ENCODE assay signal across 8 mouse cellular contexts in the genomic region with DNA sequence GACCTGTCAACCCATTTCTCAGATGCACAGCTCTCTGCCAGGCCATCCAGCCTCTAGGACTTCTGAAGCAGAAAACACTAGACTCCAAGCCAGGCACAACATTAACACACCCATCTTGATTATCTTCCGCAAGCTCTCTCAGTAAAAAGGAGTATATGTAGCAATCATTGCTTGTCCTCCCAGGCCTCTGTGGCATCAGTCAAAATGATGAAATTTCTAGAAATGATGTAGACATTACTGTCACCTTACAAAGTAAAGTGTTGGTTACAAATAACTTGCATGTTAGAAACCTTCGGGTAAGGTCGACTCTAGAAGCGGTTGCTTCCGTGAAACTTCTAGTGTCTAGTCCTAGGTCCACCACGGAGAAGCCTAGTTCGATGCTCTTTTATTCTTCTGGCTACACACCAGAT. TPM values are rescaled to one million over a fixed set of nuclear protein-coding genes. Genes with fewer than 3 reads are reported as not detected.
DNase-seq lines count a peak whose midpoint lies in the region; ATAC-seq and TF ChIP-seq lines count a peak whose summit lies in the region.

No protein-coding gene starts in this region.

- dilution Hi-C loops in CH12.LX (cut with MboI; ENCODE audit: extremely low pct_ligation_motif_present, extremely low pct_unique_long_range_greater_than_20kb, low sequenced_read_pairs): no loop called here

- 29% methylated on average over 7 of the region's 7 CpGs for WGBS in forebrain, embryonic 15.5 days
- 7% methylated on average over 7 of the region's 7 CpGs for WGBS in liver, embryonic 16.5 days (ENCODE audit: insufficient replicate concordance)

- TF ChIP-seq POLR2A in CH12.LX (IDR thresholded peaks at IDR 0.05; ENCODE audit: low read depth, low read length): no peak

- intact Hi-C loops in gastrocnemius, adult 2 months (cut with DNase I): loop anchor here (5.0 kb wide), 2 partner anchors 42 to 57 kb away; a partner anchor contains a TSS

- H3K4me1 ChIP-seq in CH12.LX (ENCODE audit: control insufficient read depth in 1 of 2, insufficient read depth in 2 of 2): peaks cover 8 to 53% of the 10 kb centered on the region in 2 experiments
- peaks cover 43% of the 10 kb centered on the region for H3K4me1 ChIP-seq in forebrain, embryonic 15.5 days
- H3K4me1 ChIP-seq in liver, embryonic 16.5 days (ENCODE audit: control insufficient read depth, low read depth, low read length): peaks cover 21% of the 10 kb centered on the region

- DNase-seq in gastrocnemius, adult 2 months: no peak
- no peak for DNase-seq in gastrocnemius, postnatal 10 days
- DNase-seq in CH12.LX (ENCODE audit: extremely low read depth): no peak
- no peak for DNase-seq in right cerebral cortex, postnatal 4 days
- DNase-seq in urinary bladder, adult 2 months (ENCODE audit: low spot score): no peak

- TF ChIP-seq RAD21 in CH12.LX (IDR thresholded peaks at IDR 0.05; ENCODE audit: low read depth, low read length): no peak

- TF ChIP-seq CTCF in gastrocnemius, adult 2 months (IDR thresholded peaks at IDR 0.05): no peak
- no peak for TF ChIP-seq CTCF in CH12.LX (conservative IDR thresholded peaks at IDR 0.05 in 1 of 2, IDR thresholded peaks at IDR 0.05 in 1 of 2; ENCODE audit: low read depth in 2 of 2, low read length in 2 of 2)

- H3K9ac ChIP-seq in CH12.LX (ENCODE audit: insufficient read depth, low read depth): peak overlapping the region; percentile 95
- H3K9ac ChIP-seq in forebrain, embryonic 15.5 days (replicated peaks): peak overlapping the region; percentile 84
- H3K9ac ChIP-seq in liver, embryonic 16.5 days (ENCODE audit: low read depth, low read length): peak overlapping the region; percentile 95

- ATAC-seq in forebrain, embryonic 15.5 days (replicated peaks): no peak
- ATAC-seq in liver, embryonic 16.5 days (ENCODE audit: low read depth): no peak
- ATAC-seq in frontal cortex, adult (ENCODE audit: low TSS enrichment): no peak

- H3K4me2 ChIP-seq in CH12.LX (ENCODE audit: insufficient read depth, low read depth, poor library complexity, severe bottlenecking): peak overlapping the region; percentile 94
- H3K4me2 ChIP-seq in forebrain, embryonic 15.5 days (replicated peaks): peak overlapping the region; percentile 64
- H3K4me2 ChIP-seq in liver, embryonic 16.5 days (ENCODE audit: low read depth, low read length): peak overlapping the region; percentile 93

- peaks cover 24 to 50% of the 10 kb centered on the region in 2 experiments for H3K36me3 ChIP-seq in CH12.LX (replicated peaks in 1 of 2; ENCODE audit: control insufficient read depth in 1 of 2, insufficient read depth in 1 of 2, low read length in 1 of 2)
- peaks cover 23% of the 10 kb centered on the region for H3K36me3 ChIP-seq in forebrain, embryonic 15.5 days
- H3K36me3 ChIP-seq in liver, embryonic 16.5 days (ENCODE audit: control insufficient read depth, insufficient read depth): peaks cover 17% of the 10 kb centered on the region

- H3K9me3 ChIP-seq in CH12.LX (replicated peaks; ENCODE audit: low read length): no peaks in the 10 kb centered on the region
- no peaks in the 10 kb centered on the region for H3K9me3 ChIP-seq in forebrain, embryonic 15.5 days
- H3K9me3 ChIP-seq in liver, embryonic 16.5 days (replicated peaks; ENCODE audit: control insufficient read depth, low read length): no peaks in the 10 kb centered on the region

- peak overlapping the region; percentile 94 for H3K4me3 ChIP-seq in gastrocnemius, adult 2 months
- peak overlapping the region; percentile 93 to 97 (median 93) for H3K4me3 ChIP-seq in CH12.LX (replicated peaks in 1 of 3; ENCODE audit: low read depth in 2 of 3, low read length in 2 of 3, poor library complexity in 1 of 3)
- H3K4me3 ChIP-seq in forebrain, embryonic 15.5 days: peak overlapping the region; percentile 78
- peak overlapping the region; percentile 97 for H3K4me3 ChIP-seq in liver, embryonic 16.5 days (ENCODE audit: low read depth, low read length)

- in situ Hi-C loops in CH12.LX (cut with MboI; ENCODE audit: low pct_ligation_motif_present, low pct_unique_long_range_greater_than_20kb, low sequenced_read_pairs): no loop called here

- H3K79me2 ChIP-seq in CH12.LX (replicated peaks; ENCODE audit: control insufficient read depth, extremely low read depth, insufficient read depth, poor library complexity, severe bottlenecking): peaks cover 74% of the 10 kb centered on the region

- H3K27ac ChIP-seq in gastrocnemius, adult 2 months: peak overlapping the region; percentile 98
- no peak overlapping the region for H3K27ac ChIP-seq in CH12.LX (ENCODE audit: insufficient read depth, low read depth)
- H3K27ac ChIP-seq in forebrain, embryonic 15.5 days (replicated peaks): peak overlapping the region; percentile 98
- peak overlapping the region; percentile 100 for H3K27ac ChIP-seq in liver, embryonic 16.5 days (ENCODE audit: low read length)

- TF ChIP-seq EP300 in CH12.LX (IDR thresholded peaks at IDR 0.05; ENCODE audit: low read length): 0 out of 2 replicates have a peak, but pooled peaks have one; percentile 27

- H3K27me3 ChIP-seq in CH12.LX (replicated peaks): no peaks in the 10 kb centered on the region
- no peaks in the 10 kb centered on the region for H3K27me3 ChIP-seq in forebrain, embryonic 15.5 days
- H3K27me3 ChIP-seq in liver, embryonic 16.5 days (ENCODE audit: control insufficient read depth, insufficient read depth, low read depth, low read length): no peaks in the 10 kb centered on the region

TF ChIP-seq in CH12.LX, 34 proteins besides CTCF, POLR2A, EP300 and RAD21:
- TF ChIP-seq MXI1 (IDR thresholded peaks at IDR 0.05; ENCODE audit: low read depth, low read length) (peak; percentile 9; the same call in 1 of the 2 replicates), MAX (IDR thresholded peaks at IDR 0.05; ENCODE audit: low read length) (0 out of 2 replicates have a peak, but pooled peaks have one; percentile 39), BHLHE40 (IDR thresholded peaks at IDR 0.05; ENCODE audit: low read depth, low read length) (no peak), ELF1 (IDR thresholded peaks at IDR 0.05; ENCODE audit: low read depth, low read length) (0 out of 2 replicates have a peak, but pooled peaks have one; percentile 12), UBTF (IDR thresholded peaks at IDR 0.05; ENCODE audit: low read depth, low read length) (0 out of 2 replicates have a peak, but pooled peaks have one; percentile 32), SIN3A (IDR thresholded peaks at IDR 0.05; ENCODE audit: low read length) (0 out of 2 replicates have a peak, but pooled peaks have one; percentile 71), PAX5 (IDR thresholded peaks at IDR 0.05; ENCODE audit: low read length) (no peak), CHD1 (IDR thresholded peaks at IDR 0.05; ENCODE audit: low read depth, low read length) (peak; percentile 63; the same call in 1 of the 2 replicates)
TF ChIP-seq in CH12.LX: peak in this region for 6.

RNA-seq across cellular contexts. Expression of a gene that starts 0.7 kb away (rescaled TPM):
- total RNA-seq in gastrocnemius, adult 2 months (2021): 10 to 100 TPM; 68.3 to 78.9 TPM
- total RNA-seq in gastrocnemius, postnatal 10 days (2021): 10 to 100 TPM; 73.6 to 75.8 TPM
- total RNA-seq in CH12.LX (2012; rRNA removed) (53.2 and 66.7 TPM in 2 replicates), CH12.LX (2014; rRNA removed) (44.5 and 46.1 TPM in 2 replicates)
- polyA plus RNA-seq in CH12.LX (2012; ENCODE audit: insufficient read length, low read depth): 80.8 and 94.1 TPM in 2 replicates
- 88.5 and 97.6 TPM in 2 replicates for polyA plus RNA-seq in forebrain, embryonic 15.5 days (2015; fragmentation: Nextera tagmentation; extraction: Ambion mirVana)
- polyA plus RNA-seq in liver, embryonic 16.5 days (2015; fragmentation: Nextera tagmentation; extraction: Ambion mirVana): 42.3 and 44.2 TPM in 2 replicates
- 61.2 and 68.6 TPM in 2 replicates for polyA plus RNA-seq in urinary bladder, adult 2 months (2012; rRNA removed)

RNA-seq across cellular contexts. Expression of a gene that starts 1.3 kb away (rescaled TPM):
- total RNA-seq in gastrocnemius, adult 2 months (2021): 10 to 100 TPM; 24.3 to 24.7 TPM
- total RNA-seq in gastrocnemius, postnatal 10 days (2021): 10 to 100 TPM; 30.1 to 35.8 TPM
- 63.8 and 69.0 TPM in 2 replicates for total RNA-seq in CH12.LX (2012; rRNA removed)
- total RNA-seq in CH12.LX (2014; rRNA removed): 65.3 and 65.5 TPM in 2 replicates
- 89.1 and 94.6 TPM in 2 replicates for polyA plus RNA-seq in CH12.LX (2012; ENCODE audit: insufficient read length, low read depth)
- 102 and 103 TPM in 2 replicates for polyA plus RNA-seq in forebrain, embryonic 15.5 days (2015; fragmentation: Nextera tagmentation; extraction: Ambion mirVana)
- polyA plus RNA-seq in liver, embryonic 16.5 days (2015; fragmentation: Nextera tagmentation; extraction: Ambion mirVana): 22.7 and 24.7 TPM in 2 replicates
- polyA plus RNA-seq in urinary bladder, adult 2 months (2012; rRNA removed): 29.2 and 34.3 TPM in 2 replicates

RNA-seq across cellular contexts. Expression of a gene that starts 13.5 kb away (rescaled TPM):
- 10 to 100 TPM; 10.0 to 10.5 TPM for total RNA-seq in gastrocnemius, adult 2 months (2021)
- total RNA-seq in gastrocnemius, postnatal 10 days (2021): 10 to 100 TPM; 21.5 to 22.8 TPM
- total RNA-seq in CH12.LX (2012; rRNA removed) (36.8 and 39.4 TPM in 2 replicates), CH12.LX (2014; rRNA removed) (40.1 and 41.7 TPM in 2 replicates)
- 48.7 and 51.7 TPM in 2 replicates for polyA plus RNA-seq in CH12.LX (2012; ENCODE audit: insufficient read length, low read depth)
- 30.1 and 32.2 TPM in 2 replicates for polyA plus RNA-seq in forebrain, embryonic 15.5 days (2015; fragmentation: Nextera tagmentation; extraction: Ambion mirVana)
- polyA plus RNA-seq in liver, embryonic 16.5 days (2015; fragmentation: Nextera tagmentation; extraction: Ambion mirVana): 7.3 and 7.6 TPM in 2 replicates
- polyA plus RNA-seq in urinary bladder, adult 2 months (2012; rRNA removed): 27.1 and 29.6 TPM in 2 replicates

RNA-seq across cellular contexts. Expression of a gene that starts 40.4 kb away (rescaled TPM):
- 10 to 100 TPM; 21.9 to 22.3 TPM for total RNA-seq in gastrocnemius, adult 2 months (2021)
- total RNA-seq in gastrocnemius, postnatal 10 days (2021): 10 to 100 TPM; 27.4 to 32.8 TPM
- 178 and 269 TPM in 2 replicates for total RNA-seq in CH12.LX (2012; rRNA removed)
- 215 and 223 TPM in 2 replicates for total RNA-seq in CH12.LX (2014; rRNA removed)
- 298 and 354 TPM in 2 replicates for polyA plus RNA-seq in CH12.LX (2012; ENCODE audit: insufficient read length, low read depth)
- polyA plus RNA-seq in forebrain, embryonic 15.5 days (2015; fragmentation: Nextera tagmentation; extraction: Ambion mirVana): 39.2 and 39.7 TPM in 2 replicates
- polyA plus RNA-seq in liver, embryonic 16.5 days (2015; fragmentation: Nextera tagmentation; extraction: Ambion mirVana): 25.2 and 27.0 TPM in 2 replicates
- polyA plus RNA-seq in urinary bladder, adult 2 months (2012; rRNA removed): 26.7 and 27.0 TPM in 2 replicates

RNA-seq across cellular contexts. Expression of a gene that starts 40.5 kb away (rescaled TPM):
- 100 to 1,000 TPM; 121 to 132 TPM for total RNA-seq in gastrocnemius, adult 2 months (2021)
- 100 to 1,000 TPM; 134 to 152 TPM for total RNA-seq in gastrocnemius, postnatal 10 days (2021)
- total RNA-seq in CH12.LX (2012; rRNA removed): 250 and 344 TPM in 2 replicates
- total RNA-seq in CH12.LX (2014; rRNA removed): 139 and 151 TPM in 2 replicates
- polyA plus RNA-seq in CH12.LX (2012; ENCODE audit: insufficient read length, low read depth): 344 and 352 TPM in 2 replicates
- polyA plus RNA-seq in forebrain, embryonic 15.5 days (2015; fragmentation: Nextera tagmentation; extraction: Ambion mirVana): 274 and 283 TPM in 2 replicates
- polyA plus RNA-seq in liver, embryonic 16.5 days (2015; fragmentation: Nextera tagmentation; extraction: Ambion mirVana): 113 and 118 TPM in 2 replicates
- 152 and 156 TPM in 2 replicates for polyA plus RNA-seq in urinary bladder, adult 2 months (2012; rRNA removed)
